Mouse (Mus musculus): ENCODE results near the gene Timp3. TPM values are rescaled to one million over a fixed set of nuclear protein-coding genes. Genes with fewer than 3 reads are reported as not detected.
A peak's percentile ranks its signal among the peaks of the same experiment; 100 is the strongest.

Gene Timp3
- total and polyA plus RNA-seq, 3 experiments, result 80.2 to 174 (median 154) TPM

- peak overlapping the region; percentile 5; the same call in 1 of the 2 replicates for H3K27ac ChIP-seq
- WGBS, result 97% methylated on average over 9 of the region's 9 CpGs
- DNase-seq, result no peak
- TF ChIP-seq CTCF (IDR thresholded peaks at IDR 0.05) (no peak), POLR2A (IDR thresholded peaks at IDR 0.05; ENCODE audit: insufficient read depth, low read depth, low read length) (no peak), EP300 (IDR thresholded peaks at IDR 0.05; ENCODE audit: insufficient read depth, low read depth, low read length) (no peak)
- peaks cover 26% of the 10 kb centered on the region for H3K4me1 ChIP-seq (ENCODE audit: control insufficient read depth, insufficient read depth, low read length)
- H3K4me3 ChIP-seq, result no peak overlapping the region
- intact Hi-C loops (cut with DNase I), result no loop called here
- no peak overlapping the region for H3K9ac ChIP-seq (ENCODE audit: low read depth, low read length)
- H3K27me3 ChIP-seq (ENCODE audit: control insufficient read depth, insufficient read depth, low read length), result no peaks in the 10 kb centered on the region
- H3K79me2 ChIP-seq (replicated peaks; ENCODE audit: control insufficient read depth, insufficient read depth, low read length), result no peaks in the 10 kb centered on the region
- peaks cover 31% of the 10 kb centered on the region for H3K36me3 ChIP-seq (ENCODE audit: control insufficient read depth, insufficient read depth, low read length)
Observed at GRCm38 (mm10) chr10:86345645-86346044, 45.5 kb downstream of the Timp3 start.

DNA sequence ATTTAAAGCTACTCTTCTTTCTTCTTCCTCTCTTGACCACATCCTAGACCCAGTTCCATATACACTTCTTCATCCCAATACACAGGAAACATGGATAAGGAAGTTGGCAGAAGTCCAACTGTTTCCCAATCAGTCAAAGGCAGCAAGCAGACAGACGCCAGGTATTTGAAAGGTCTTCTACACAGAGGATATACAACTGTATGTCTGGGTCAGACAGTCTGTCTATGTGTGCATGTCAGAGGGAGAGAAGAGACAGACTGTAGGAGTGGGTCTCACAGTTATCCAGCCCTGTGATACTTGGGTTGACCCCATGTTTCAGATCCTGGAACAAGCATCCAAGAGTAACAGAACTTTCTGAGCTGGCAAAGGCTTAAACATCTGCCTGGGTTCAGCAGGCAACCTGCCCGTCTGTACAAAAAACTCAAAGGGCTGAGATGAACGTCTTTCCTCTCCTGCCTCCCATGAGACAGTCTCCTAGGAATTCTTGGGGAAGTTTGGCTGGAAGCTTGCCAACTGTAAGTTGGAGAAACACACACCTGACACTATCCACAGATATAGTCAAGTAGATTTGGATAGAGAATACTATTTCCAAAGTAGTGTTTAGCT, 46.2 kb downstream of the Timp3 start:
- intact Hi-C loops (cut with DNase I), result no loop called here
- WGBS, result 30% methylated on average over 3 of the region's 3 CpGs

DNA sequence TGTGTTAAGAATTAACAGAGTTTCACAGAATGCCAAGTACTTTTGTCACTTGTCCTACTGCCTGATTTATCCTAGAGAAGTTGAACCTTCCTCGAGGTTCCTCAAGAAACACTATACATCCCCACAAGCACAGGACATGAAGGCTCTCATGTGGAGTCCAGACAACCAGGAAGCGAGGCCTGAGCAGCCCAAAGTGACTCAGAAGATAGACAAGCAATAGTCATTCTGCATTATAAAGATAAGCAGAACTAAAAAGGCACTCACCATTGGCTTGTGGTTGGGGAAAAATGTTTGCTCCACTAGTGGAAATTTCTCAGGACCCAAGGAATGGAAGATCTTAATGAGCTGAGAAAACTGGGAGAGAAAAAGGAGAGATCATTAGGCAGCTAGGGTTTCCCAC, 51.1 kb downstream of the Timp3 start:
- Histone ChIP-seq H3K27me3 (ENCODE audit: control insufficient read depth, insufficient read depth, low read length) (no peaks in the 10 kb centered on the region), H3K4me1 (ENCODE audit: control insufficient read depth, insufficient read depth, low read length) (no peaks in the 10 kb centered on the region), H3K27ac (no peak overlapping the region), H3K79me2 (replicated peaks; ENCODE audit: control insufficient read depth, insufficient read depth, low read length) (no peaks in the 10 kb centered on the region), H3K36me3 (ENCODE audit: control insufficient read depth, insufficient read depth, low read length) (peaks cover 9% of the 10 kb centered on the region), H3K9ac (ENCODE audit: low read depth, low read length) (no peak overlapping the region), H3K4me3 (no peak overlapping the region)
- 60% methylated on average over 2 of the region's 2 CpGs for WGBS
- TF ChIP-seq CTCF (IDR thresholded peaks at IDR 0.05) (no peak), POLR2A (IDR thresholded peaks at IDR 0.05; ENCODE audit: insufficient read depth, low read depth, low read length) (no peak), EP300 (IDR thresholded peaks at IDR 0.05; ENCODE audit: insufficient read depth, low read depth, low read length) (no peak)
- intact Hi-C loops (cut with DNase I), result no loop called here
- no peak for DNase-seq

More for the DNA sequence above, 46.2 kb downstream of the Timp3 start:
- Histone ChIP-seq H3K4me1 (ENCODE audit: control insufficient read depth, insufficient read depth, low read length) (peaks cover 21% of the 10 kb centered on the region), H3K27ac (peak overlapping the region; percentile 18; the same call in 1 of the 2 replicates), H3K27me3 (ENCODE audit: control insufficient read depth, insufficient read depth, low read length) (no peaks in the 10 kb centered on the region), H3K79me2 (replicated peaks; ENCODE audit: control insufficient read depth, insufficient read depth, low read length) (no peaks in the 10 kb centered on the region), H3K9ac (ENCODE audit: low read depth, low read length) (no peak overlapping the region), H3K36me3 (ENCODE audit: control insufficient read depth, insufficient read depth, low read length) (peaks cover 27% of the 10 kb centered on the region), H3K4me3 (no peak overlapping the region)
- no peak for DNase-seq
- TF ChIP-seq POLR2A (IDR thresholded peaks at IDR 0.05; ENCODE audit: insufficient read depth, low read depth, low read length) (no peak), EP300 (IDR thresholded peaks at IDR 0.05; ENCODE audit: insufficient read depth, low read depth, low read length) (no peak), CTCF (IDR thresholded peaks at IDR 0.05) (no peak)

- Histone ChIP-seq H3K4me1 (ENCODE audit: control insufficient read depth, insufficient read depth, low read length) (peaks cover 1% of the 10 kb centered on the region; the same call in 1 of the 2 replicates), H3K27ac (no peak overlapping the region), H3K4me3 (no peak overlapping the region), H3K36me3 (ENCODE audit: control insufficient read depth, insufficient read depth, low read length) (peaks cover 6% of the 10 kb centered on the region), H3K27me3 (ENCODE audit: control insufficient read depth, insufficient read depth, low read length) (no peaks in the 10 kb centered on the region), H3K9ac (ENCODE audit: low read depth, low read length) (no peak overlapping the region), H3K79me2 (replicated peaks; ENCODE audit: control insufficient read depth, insufficient read depth, low read length) (no peaks in the 10 kb centered on the region)
- intact Hi-C loops (cut with DNase I), result no loop called here
- WGBS, result 93% methylated on average over 3 of the region's 3 CpGs
- TF ChIP-seq CTCF (IDR thresholded peaks at IDR 0.05) (no peak), EP300 (IDR thresholded peaks at IDR 0.05; ENCODE audit: insufficient read depth, low read depth, low read length) (no peak), POLR2A (IDR thresholded peaks at IDR 0.05; ENCODE audit: insufficient read depth, low read depth, low read length) (no peak)
- no peak for DNase-seq
Observed at GRCm38 (mm10) chr10:86352521-86352920, 52.3 kb downstream of the Timp3 start.

GRCm38 (mm10) chr10:86356819-86357563, 56.8 kb downstream of the Timp3 start:
- H3K4me1 ChIP-seq (ENCODE audit: control insufficient read depth, insufficient read depth, low read length), result peaks cover 5% of the 10 kb centered on the region
- 67% methylated on average over 5 of the region's 5 CpGs for WGBS
- intact Hi-C loops (cut with DNase I), result loop anchor here (5.0 kb wide), 2 partner anchors 55 to 95 kb away; partner anchors contain the start of gene Timp3

More at GRCm38 (mm10) chr10:86356819-86357563, 56.8 kb downstream of the Timp3 start:
- Histone ChIP-seq H3K79me2 (replicated peaks; ENCODE audit: control insufficient read depth, insufficient read depth, low read length) (no peaks in the 10 kb centered on the region), H3K27ac (no peak overlapping the region), H3K4me3 (no peak overlapping the region), H3K36me3 (ENCODE audit: control insufficient read depth, insufficient read depth, low read length) (no peaks in the 10 kb centered on the region), H3K27me3 (ENCODE audit: control insufficient read depth, insufficient read depth, low read length) (no peaks in the 10 kb centered on the region), H3K9ac (ENCODE audit: low read depth, low read length) (no peak overlapping the region)
- no peak for DNase-seq
- TF ChIP-seq CTCF (IDR thresholded peaks at IDR 0.05), result peak; percentile 77
- TF ChIP-seq POLR2A (IDR thresholded peaks at IDR 0.05; ENCODE audit: insufficient read depth, low read depth, low read length), result no peak

All from heart, adult 2 months (tissue).